Mouse (Mus musculus): ENCODE results near the gene Olfr547. TPM values are rescaled to one million over a fixed set of nuclear protein-coding genes. Genes with fewer than 3 reads are reported as not detected.

Gene Olfr547
- polyA plus RNA-seq, 1 experiment = not detected

DNA sequence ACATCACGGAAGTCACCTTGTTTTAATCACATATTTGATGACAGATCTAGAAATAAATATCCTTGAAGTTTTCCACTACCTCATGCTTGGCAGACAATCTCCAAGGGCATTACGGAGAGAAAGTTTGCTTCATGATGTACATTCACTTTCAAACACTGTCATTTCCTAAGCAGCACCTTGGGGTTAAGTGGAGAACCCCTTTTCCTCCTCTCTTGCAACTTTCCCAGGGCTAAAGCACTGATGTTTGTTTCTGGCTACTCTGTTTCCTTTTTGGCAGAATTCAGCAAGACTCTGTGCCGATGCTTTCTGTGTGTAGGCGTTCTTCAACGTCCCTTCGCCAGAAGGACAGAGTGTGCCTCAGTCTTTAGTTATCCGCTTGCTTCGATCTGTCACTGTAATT lies 36.6 kb downstream of the Olfr547 start, which contains the start of gene Olfr550:
TSS of gene Olfr550 (plus strand) at position 301 of the 400 bp plus-strand sequence.
- no peaks in the 10 kb centered on the region for H3K27me3 ChIP-seq (ENCODE audit: control insufficient read depth, insufficient read depth, insufficient read length)
- H3K79me2 ChIP-seq (ENCODE audit: control insufficient read depth, insufficient read depth) = no peaks in the 10 kb centered on the region
- H3ac ChIP-seq (ENCODE audit: control insufficient read depth, insufficient read length, low read depth) = no peak within 1 kb of the TSS
- H3K79me3 ChIP-seq (ENCODE audit: low read depth) = no peaks in the 10 kb centered on the region
- no peak for TF ChIP-seq MYOG (IDR thresholded peaks at IDR 0.05; ENCODE audit: control insufficient read depth, extremely low read depth, insufficient read length)
- TF ChIP-seq MAX (IDR thresholded peaks at IDR 0.05) = no peak
- TF ChIP-seq CTCF (IDR thresholded peaks at IDR 0.05; ENCODE audit: control insufficient read depth, insufficient read depth, insufficient read length) = no peak
- no peak for TF ChIP-seq FOSL1 (IDR thresholded peaks at IDR 0.05; ENCODE audit: insufficient read depth, low read length, poor library complexity, severe bottlenecking)
- TF ChIP-seq CEBPB (IDR thresholded peaks at IDR 0.05; ENCODE audit: low read depth) = no peak
- no peak for TF ChIP-seq MYOD1 (IDR thresholded peaks at IDR 0.05; ENCODE audit: control insufficient read depth, insufficient read length, low read depth)
- no peak for TF ChIP-seq USF1 (IDR thresholded peaks at IDR 0.05; ENCODE audit: low read depth)
- no peaks in the 10 kb centered on the region for H3K36me3 ChIP-seq (ENCODE audit: control insufficient read depth, insufficient read depth)
- H3K4me3 ChIP-seq (ENCODE audit: insufficient read depth, poor library complexity, severe bottlenecking) = no peak within 1 kb of the TSS

DNA sequence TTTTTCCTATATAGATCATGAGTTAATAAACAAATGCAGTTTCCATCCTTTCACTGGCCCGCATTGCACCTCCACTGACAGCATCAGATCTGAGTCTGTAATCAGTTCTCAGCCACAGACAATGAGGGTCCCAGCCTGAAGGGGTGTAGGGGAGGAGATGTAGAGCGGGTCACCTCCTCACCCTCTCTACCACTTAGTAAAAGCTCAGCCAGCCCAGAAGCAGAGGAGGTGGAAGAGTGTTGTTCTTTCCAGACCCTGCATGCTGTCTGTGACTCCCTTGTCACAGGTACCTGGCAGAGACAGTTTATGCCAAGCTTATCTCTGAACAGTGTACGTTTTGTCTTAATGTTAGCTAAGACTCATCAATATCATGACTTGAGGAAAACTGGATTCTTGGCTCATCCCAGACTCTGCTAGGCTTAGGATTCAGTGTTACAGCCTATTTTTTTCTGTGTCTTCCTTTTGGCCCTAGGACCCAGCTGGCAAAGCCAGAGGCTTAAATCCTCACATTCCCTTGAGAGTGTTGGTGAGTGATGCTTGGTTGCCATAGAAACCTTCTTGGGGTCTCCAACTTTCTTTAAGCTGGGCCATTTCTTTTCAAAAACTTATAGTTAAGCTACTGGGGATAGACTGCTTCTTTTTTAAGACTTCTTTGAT lies 38.8 kb downstream of the Olfr547 start:
- Histone ChIP-seq H3K4me3 (ENCODE audit: insufficient read depth, poor library complexity, severe bottlenecking) (no peak overlapping the region), H3ac (ENCODE audit: control insufficient read depth, insufficient read length, low read depth) (no peak overlapping the region), H3K79me2 (ENCODE audit: control insufficient read depth, insufficient read depth) (no peaks in the 10 kb centered on the region), H3K79me3 (ENCODE audit: low read depth) (no peaks in the 10 kb centered on the region), H3K27me3 (ENCODE audit: control insufficient read depth, insufficient read depth, insufficient read length) (no peaks in the 10 kb centered on the region), H3K36me3 (ENCODE audit: control insufficient read depth, insufficient read depth) (no peaks in the 10 kb centered on the region)
- no peak for TF ChIP-seq MAX (IDR thresholded peaks at IDR 0.05)
- TF ChIP-seq FOSL1 (IDR thresholded peaks at IDR 0.05; ENCODE audit: insufficient read depth, low read length, poor library complexity, severe bottlenecking) = no peak
- no peak for TF ChIP-seq USF1 (IDR thresholded peaks at IDR 0.05; ENCODE audit: low read depth)
- no peak for TF ChIP-seq CEBPB (IDR thresholded peaks at IDR 0.05; ENCODE audit: low read depth)
- TF ChIP-seq CTCF (IDR thresholded peaks at IDR 0.05; ENCODE audit: control insufficient read depth, insufficient read depth, insufficient read length) = no peak
- no peak for TF ChIP-seq MYOD1 (IDR thresholded peaks at IDR 0.05; ENCODE audit: control insufficient read depth, insufficient read length, low read depth)
- TF ChIP-seq MYOG (IDR thresholded peaks at IDR 0.05; ENCODE audit: control insufficient read depth, extremely low read depth, insufficient read length) = no peak

DNA sequence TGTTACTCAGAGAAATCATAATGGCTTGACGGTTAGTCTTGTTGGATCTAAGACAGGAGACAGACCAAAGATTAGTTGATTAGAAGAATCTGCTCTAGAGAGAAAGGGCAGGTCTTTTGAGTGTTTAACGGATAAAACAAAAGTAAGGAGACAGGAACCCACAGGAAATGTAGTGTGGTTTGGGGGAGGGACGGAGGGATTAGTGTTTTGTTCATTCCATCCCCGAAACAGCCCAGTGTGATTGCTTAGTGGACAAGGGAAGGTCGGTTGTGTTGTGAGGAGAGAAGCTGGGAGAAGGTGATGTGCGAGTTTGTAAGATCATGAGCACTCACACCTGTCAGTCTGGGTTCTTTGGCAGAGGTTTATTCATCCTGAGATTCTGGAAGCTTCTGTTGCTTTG lies 41.4 kb downstream of the Olfr547 start:
- H3K4me3 ChIP-seq (ENCODE audit: insufficient read depth, poor library complexity, severe bottlenecking) = no peak overlapping the region
- no peak for TF ChIP-seq MYOG (IDR thresholded peaks at IDR 0.05; ENCODE audit: control insufficient read depth, extremely low read depth, insufficient read length)
- no peak for TF ChIP-seq USF1 (IDR thresholded peaks at IDR 0.05; ENCODE audit: low read depth)
- no peak overlapping the region for H3ac ChIP-seq (ENCODE audit: control insufficient read depth, insufficient read length, low read depth)
- no peaks in the 10 kb centered on the region for H3K79me3 ChIP-seq (ENCODE audit: low read depth)
- H3K27me3 ChIP-seq (ENCODE audit: control insufficient read depth, insufficient read depth, insufficient read length) = no peaks in the 10 kb centered on the region
- no peaks in the 10 kb centered on the region for H3K36me3 ChIP-seq (ENCODE audit: control insufficient read depth, insufficient read depth)
- no peaks in the 10 kb centered on the region for H3K79me2 ChIP-seq (ENCODE audit: control insufficient read depth, insufficient read depth)

Other genes starting within 250 kb of the Olfr547 start
- 123 TPM for gene Rrm1, start 93.1 kb upstream of the Olfr547 start, polyA plus RNA-seq (2012; fragmentation: generic; extraction: Trizol)
- gene Olfr543, start 53.1 kb upstream of the Olfr547 start, polyA plus RNA-seq (2012; fragmentation: generic; extraction: Trizol) = 0.04 TPM
- gene Olfr544, start 46.4 kb upstream of the Olfr547 start, polyA plus RNA-seq (2012; fragmentation: generic; extraction: Trizol) = 0.01 TPM
- gene Olfr545, start 35.2 kb upstream of the Olfr547 start, polyA plus RNA-seq (2012; fragmentation: generic; extraction: Trizol) = not detected
- not detected for gene Olfr548-ps1, start 6.1 kb downstream of the Olfr547 start, polyA plus RNA-seq (2012; fragmentation: generic; extraction: Trizol)
- not detected for gene Olfr549, start 15.1 kb downstream of the Olfr547 start, polyA plus RNA-seq (2012; fragmentation: generic; extraction: Trizol)
- gene Trim21, start 30.7 kb downstream of the Olfr547 start, polyA plus RNA-seq (2012; fragmentation: generic; extraction: Trizol) = 0.49 TPM
- gene Olfr550, start 36.7 kb downstream of the Olfr547 start, polyA plus RNA-seq (2012; fragmentation: generic; extraction: Trizol) = not detected
- not detected for gene Olfr551, start 57.1 kb downstream of the Olfr547 start, polyA plus RNA-seq (2012; fragmentation: generic; extraction: Trizol)
- not detected for gene Olfr552, start 63.0 kb downstream of the Olfr547 start, polyA plus RNA-seq (2012; fragmentation: generic; extraction: Trizol)
- gene Olfr553, start 83.5 kb downstream of the Olfr547 start, polyA plus RNA-seq (2012; fragmentation: generic; extraction: Trizol) = not detected
- gene Olfr554, start 103.7 kb downstream of the Olfr547 start, polyA plus RNA-seq (2012; fragmentation: generic; extraction: Trizol) = not detected
- gene Olfr555, start 124.1 kb downstream of the Olfr547 start, polyA plus RNA-seq (2012; fragmentation: generic; extraction: Trizol) = not detected
- not detected for gene Olfr556, start 130.2 kb downstream of the Olfr547 start, polyA plus RNA-seq (2012; fragmentation: generic; extraction: Trizol)
- gene Trim68, start 152.6 kb downstream of the Olfr547 start, polyA plus RNA-seq (2012; fragmentation: generic; extraction: Trizol) = 2.0 TPM
- gene Olfr557, start 161.2 kb downstream of the Olfr547 start, polyA plus RNA-seq (2012; fragmentation: generic; extraction: Trizol) = not detected
- gene Olfr558, start 167.5 kb downstream of the Olfr547 start, polyA plus RNA-seq (2012; fragmentation: generic; extraction: Trizol) = not detected
- not detected for gene Olfr33, start 184.3 kb downstream of the Olfr547 start, polyA plus RNA-seq (2012; fragmentation: generic; extraction: Trizol)
- gene Olfr559, start 192.7 kb downstream of the Olfr547 start, polyA plus RNA-seq (2012; fragmentation: generic; extraction: Trizol) = not detected
- not detected for gene Olfr560, start 224.6 kb downstream of the Olfr547 start, polyA plus RNA-seq (2012; fragmentation: generic; extraction: Trizol)
- gene Olfr78, start 224.7 kb downstream of the Olfr547 start, polyA plus RNA-seq (2012; fragmentation: generic; extraction: Trizol) = not detected
- not detected for gene Olfr561, start 236.5 kb downstream of the Olfr547 start, polyA plus RNA-seq (2012; fragmentation: generic; extraction: Trizol)

Data from C2C12 (cell line).